Mouse (Mus musculus): Measurements from ENCODE around the gene Vps52. TPM values are rescaled to one million over a fixed set of nuclear protein-coding genes. Genes with fewer than 3 reads are reported as not detected.
"Not testable (repeated sequence)": the region's sequence is repeated elsewhere in the genome, so short reads cannot be mapped to it uniquely, and the experiment has no call there.

Vps52 gene
- polyA plus RNA-seq, 1 experiment: 58.0 TPM

DNA sequence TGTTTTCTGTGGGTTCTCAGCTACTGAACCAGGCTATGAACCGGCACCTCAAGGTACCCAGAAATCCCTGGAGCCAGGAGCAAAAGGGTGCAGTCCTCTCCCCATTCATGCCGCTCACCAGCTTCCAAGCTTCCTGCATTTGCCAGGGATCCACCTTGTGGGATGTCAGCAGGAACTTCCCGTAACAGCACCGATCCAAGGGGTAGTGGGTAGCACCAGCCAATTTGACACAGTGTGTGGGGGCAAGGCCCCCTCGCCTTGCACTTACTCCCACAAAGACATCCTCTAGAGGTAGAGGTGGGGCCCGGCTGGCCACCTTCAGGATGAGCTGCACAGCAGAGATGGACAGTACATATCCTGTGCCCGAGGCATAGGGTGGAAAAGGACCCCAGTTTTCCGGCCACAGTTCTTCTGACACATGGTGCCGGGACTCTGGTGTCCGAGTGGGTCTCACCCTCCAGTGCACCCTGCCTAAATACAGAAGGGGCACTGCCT is 5.4 kb upstream of the Vps52 start:
- H3K36me3 ChIP-seq (ENCODE audit: control insufficient read depth, insufficient read depth, low read length): peaks cover 18% of the 10 kb centered on the region
- TF ChIP-seq POLR2A (IDR thresholded peaks at IDR 0.05; ENCODE audit: low read depth, low read length) (no peak), CTCF (IDR thresholded peaks at IDR 0.05; ENCODE audit: extremely low read depth, insufficient read depth, insufficient read length, insufficient replicate concordance) (no peak)
- peaks cover 21% of the 10 kb centered on the region for H3K4me1 ChIP-seq (ENCODE audit: control insufficient read depth, insufficient read depth, insufficient read length)
- H3K27ac ChIP-seq (ENCODE audit: insufficient read depth, low read length): peak overlapping the region; percentile 91; the same call in 1 of the 2 replicates
- no peak for DNase-seq (ENCODE audit: low read depth in 1 of 2, low spot score in 2 of 2)
- H3K27me3 ChIP-seq (ENCODE audit: control insufficient read depth, insufficient read depth, low read length): no peaks in the 10 kb centered on the region
- WGBS: 83% methylated on average over 10 of the region's 10 CpGs
- peak overlapping the region; percentile 73; the same call in 1 of the 2 replicates for H3K4me3 ChIP-seq (ENCODE audit: extremely low read depth, insufficient read depth, insufficient read length)

GRCm38 (mm10) chr17:33951021-33951946 is 4.3 kb upstream of the Vps52 start, which contains the start of gene B3galt4:
Gene B3galt4 (minus strand): TSS chr17:33951488.
- Histone ChIP-seq H3K27me3 (ENCODE audit: control insufficient read depth, insufficient read depth, low read length) (no peaks in the 10 kb centered on the region), H3K36me3 (ENCODE audit: control insufficient read depth, insufficient read depth, low read length) (peaks cover 18% of the 10 kb centered on the region), H3K4me1 (ENCODE audit: control insufficient read depth, insufficient read depth, insufficient read length) (peaks cover 21% of the 10 kb centered on the region), H3K4me3 (ENCODE audit: extremely low read depth, insufficient read depth, insufficient read length) (peak within 1 kb of the TSS; percentile 73), H3K27ac (ENCODE audit: insufficient read depth, low read length) (peak within 1 kb of the TSS; percentile 91)
- DNase-seq (ENCODE audit: low read depth in 1 of 2, low spot score in 2 of 2): peak; percentile 47 to 77
- WGBS: 1% methylated on average over 45 of the region's 45 CpGs
- peak; percentile 88 for TF ChIP-seq POLR2A (IDR thresholded peaks at IDR 0.05; ENCODE audit: low read depth, low read length)
- no peak for TF ChIP-seq CTCF (IDR thresholded peaks at IDR 0.05; ENCODE audit: extremely low read depth, insufficient read depth, insufficient read length, insufficient replicate concordance)

DNA sequence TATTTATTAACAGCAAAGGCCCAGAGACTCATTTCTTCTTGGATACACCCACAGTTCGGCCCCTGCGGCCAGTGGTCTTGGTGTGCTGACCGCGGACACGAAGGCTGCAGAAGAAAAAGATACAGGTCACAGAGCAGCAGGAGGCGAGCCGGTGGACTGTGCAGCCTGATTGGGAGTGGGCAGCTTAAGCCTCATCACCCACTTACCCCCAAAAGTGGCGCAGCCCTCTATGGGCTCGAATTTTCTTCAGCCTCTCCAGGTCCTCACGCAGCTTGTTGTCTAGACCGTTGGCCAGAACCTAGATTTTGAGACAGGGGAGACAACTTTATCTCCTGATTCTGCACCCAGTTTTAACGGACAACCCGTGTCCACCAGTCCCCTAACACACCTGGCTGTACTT is 3.6 kb upstream of the Vps52 start:
- Histone ChIP-seq H3K4me1 (ENCODE audit: control insufficient read depth, insufficient read depth, insufficient read length) (peaks cover 21% of the 10 kb centered on the region), H3K36me3 (ENCODE audit: control insufficient read depth, insufficient read depth, low read length) (peaks cover 18% of the 10 kb centered on the region)
- H3K4me3 ChIP-seq (ENCODE audit: extremely low read depth, insufficient read depth, insufficient read length); DNase-seq (ENCODE audit: low read depth in 1 of 2, low spot score in 2 of 2); H3K27me3 ChIP-seq (ENCODE audit: control insufficient read depth, insufficient read depth, low read length); H3K27ac ChIP-seq (ENCODE audit: insufficient read depth, low read length): not testable (repeated sequence)
- 82% methylated on average over 13 of the region's 13 CpGs for WGBS

DNA sequence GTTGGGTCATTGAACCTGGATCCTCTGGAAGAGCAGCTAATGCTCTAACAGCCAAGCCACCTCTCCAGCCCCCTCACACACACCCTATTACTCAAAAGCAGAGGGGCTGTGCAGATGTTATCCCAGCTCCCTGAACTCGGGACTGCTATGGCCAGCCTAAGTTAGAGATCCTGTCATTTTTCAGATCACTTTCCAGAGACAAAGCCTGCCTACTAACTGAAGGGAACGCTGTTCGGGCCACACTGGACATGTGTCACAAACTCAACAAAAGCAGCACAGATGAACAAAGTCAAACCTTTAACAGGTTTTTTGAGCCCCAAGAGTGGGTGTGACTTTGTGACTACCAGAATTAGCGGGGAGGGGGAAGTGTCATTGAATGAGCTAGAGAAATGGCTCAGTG is 2.7 kb upstream of the Vps52 start:
- TF ChIP-seq POLR2A (IDR thresholded peaks at IDR 0.05; ENCODE audit: low read depth, low read length) (no peak), CTCF (IDR thresholded peaks at IDR 0.05; ENCODE audit: extremely low read depth, insufficient read depth, insufficient read length, insufficient replicate concordance) (no peak)
- DNase-seq (ENCODE audit: low read depth in 1 of 2, low spot score in 2 of 2): no peak
- Histone ChIP-seq H3K27ac (ENCODE audit: insufficient read depth, low read length) (no peak overlapping the region), H3K27me3 (ENCODE audit: control insufficient read depth, insufficient read depth, low read length) (no peaks in the 10 kb centered on the region), H3K4me3 (ENCODE audit: extremely low read depth, insufficient read depth, insufficient read length) (no peak overlapping the region), H3K36me3 (ENCODE audit: control insufficient read depth, insufficient read depth, low read length) (peaks cover 18% of the 10 kb centered on the region), H3K4me1 (ENCODE audit: control insufficient read depth, insufficient read depth, insufficient read length) (peaks cover 21% of the 10 kb centered on the region)
- 86% methylated on average over 4 of the region's 4 CpGs for WGBS

DNA sequence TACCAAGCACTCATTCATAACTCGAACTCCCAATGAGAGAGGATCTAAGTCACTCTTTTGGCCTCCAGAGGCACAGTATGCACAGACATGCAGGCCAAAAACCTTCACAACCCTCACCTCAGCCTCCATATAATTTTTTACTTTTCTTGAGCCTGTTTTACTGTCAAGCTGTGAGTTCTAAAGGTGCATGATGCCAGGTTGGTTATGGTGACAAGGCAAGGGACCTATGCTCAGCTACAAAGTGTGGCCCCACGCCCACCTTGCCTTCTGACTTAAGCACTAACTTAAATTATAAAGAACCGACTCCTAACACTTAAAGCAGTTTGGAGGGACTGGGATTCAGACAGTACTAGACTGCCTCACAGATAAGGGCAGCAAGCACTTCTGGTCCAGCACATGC is 2.3 kb upstream of the Vps52 start:
- no peak overlapping the region for H3K4me3 ChIP-seq (ENCODE audit: extremely low read depth, insufficient read depth, insufficient read length)
- WGBS: 74% methylated on average over 3 of the region's 3 CpGs
- peaks cover 15% of the 10 kb centered on the region for H3K36me3 ChIP-seq (ENCODE audit: control insufficient read depth, insufficient read depth, low read length)
- no peak for TF ChIP-seq POLR2A (IDR thresholded peaks at IDR 0.05; ENCODE audit: low read depth, low read length)
- TF ChIP-seq CTCF (IDR thresholded peaks at IDR 0.05; ENCODE audit: extremely low read depth, insufficient read depth, insufficient read length, insufficient replicate concordance): no peak
- no peak overlapping the region for H3K27ac ChIP-seq (ENCODE audit: insufficient read depth, low read length)
- no peak for DNase-seq (ENCODE audit: low read depth in 1 of 2, low spot score in 2 of 2)
- no peaks in the 10 kb centered on the region for H3K27me3 ChIP-seq (ENCODE audit: control insufficient read depth, insufficient read depth, low read length)
- H3K4me1 ChIP-seq (ENCODE audit: control insufficient read depth, insufficient read depth, insufficient read length): peaks cover 18% of the 10 kb centered on the region

- Histone ChIP-seq H3K27ac (ENCODE audit: insufficient read depth, low read length) (no peak overlapping the region), H3K4me3 (ENCODE audit: extremely low read depth, insufficient read depth, insufficient read length) (peak overlapping the region; percentile 85; the same call in 1 of the 2 replicates), H3K4me1 (ENCODE audit: control insufficient read depth, insufficient read depth, insufficient read length) (peaks cover 14% of the 10 kb centered on the region; the same call in 1 of the 2 replicates), H3K36me3 (ENCODE audit: control insufficient read depth, insufficient read depth, low read length) (peaks cover 14% of the 10 kb centered on the region), H3K27me3 (ENCODE audit: control insufficient read depth, insufficient read depth, low read length) (no peaks in the 10 kb centered on the region)
- DNase-seq (ENCODE audit: low read depth in 1 of 2, low spot score in 2 of 2): no peak
- TF ChIP-seq POLR2A (IDR thresholded peaks at IDR 0.05; ENCODE audit: low read depth, low read length): no peak
- no peak for TF ChIP-seq CTCF (IDR thresholded peaks at IDR 0.05; ENCODE audit: extremely low read depth, insufficient read depth, insufficient read length, insufficient replicate concordance)
- WGBS: 41% methylated on average over 5 of the region's 5 CpGs
Observed at GRCm38 (mm10) chr17:33953961-33954565, 1.5 kb upstream of the Vps52 start.

Measured in spleen, adult 2 months (tissue).